Mouse (Mus musculus): ENCODE measurements around the gene Gm39566.

- TF ChIP-seq CTCF (conservative IDR thresholded peaks at IDR 0.05; ENCODE audit: insufficient read depth, insufficient read length, low read depth, low read length) (no peak), POLR2A (IDR thresholded peaks at IDR 0.05; ENCODE audit: low read depth, low read length) (no peak)
Observed at GRCm38 (mm10) chr11:69818871-69819270, 3.8 kb upstream of the Gm39566 start.
